Mouse (Mus musculus) left cerebral cortex, postnatal 25 days (tissue): Measurements from ENCODE around the gene Bahcc1. TPM values are rescaled to one million over a fixed set of nuclear protein-coding genes. Genes with fewer than 3 reads are reported as not detected.

Experiments
- DNase-seq, 2 experiments: peaks; one replicate each; pipeline ENCODE4 v3.0.0; 2022; ENCODE audit warnings: low spot score in 2 of 2, mixed read lengths in 1 of 2
- intact Hi-C: fragments of 180-260 bp; cut with DNase I; formaldehyde crosslinking; loops from one replicate; pipeline ENCODE4 v1.15.1; 2025
- total RNA-seq, 2 experiments: library from RNA; stranded (reverse); gene quantifications; 2 replicates each; pipeline ENCODE4 v1.2.3; 2021

Bahcc1 gene
- total RNA-seq, 2 experiments from 2014 or later, result 16.3 to 21.9 TPM

DNA sequence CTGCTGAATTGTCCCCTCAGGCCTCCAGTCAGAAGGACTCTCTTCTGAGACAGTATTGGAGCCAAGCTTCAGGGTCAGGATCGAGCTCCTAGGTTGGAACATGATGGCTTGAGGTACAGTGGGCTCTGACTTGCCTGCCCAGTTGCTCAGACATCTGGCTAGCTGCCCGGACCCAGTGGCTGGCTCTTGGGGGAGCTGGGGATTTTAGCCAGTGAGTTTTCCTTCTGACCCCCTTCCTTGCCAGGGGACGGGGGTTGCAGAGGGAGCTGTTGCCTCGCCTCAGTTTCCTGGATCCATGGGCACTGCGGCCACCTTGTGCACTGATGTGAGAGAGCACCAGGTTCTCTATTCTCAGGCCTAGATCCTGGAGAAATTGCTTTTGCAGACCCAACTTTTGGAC, 23.4 kb downstream of the Bahcc1 start:
- no peak for DNase-seq
- intact Hi-C loops, result no loop called here

DNA sequence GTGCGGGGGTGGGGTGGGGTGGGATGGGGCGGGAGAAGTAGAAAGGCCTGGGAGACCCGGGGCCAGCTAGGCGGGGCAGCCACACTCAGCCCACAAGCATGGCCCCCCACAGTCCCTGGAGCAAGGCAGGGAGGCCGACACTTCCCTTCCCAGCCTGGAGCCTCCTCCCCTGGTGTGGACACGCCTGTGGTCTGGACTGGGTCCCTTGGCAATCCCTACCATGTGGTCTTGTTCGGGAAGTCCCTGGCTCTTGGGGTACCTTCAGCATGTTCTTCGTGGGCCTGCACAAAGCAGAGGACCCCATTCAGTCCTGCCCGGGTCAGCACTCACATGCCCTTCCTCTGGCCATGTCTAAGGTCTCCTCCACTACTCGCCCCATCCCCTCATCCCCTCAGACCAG, 23.8 kb downstream of the Bahcc1 start:
- intact Hi-C loops, result no loop called here
- no peak for DNase-seq

DNA sequence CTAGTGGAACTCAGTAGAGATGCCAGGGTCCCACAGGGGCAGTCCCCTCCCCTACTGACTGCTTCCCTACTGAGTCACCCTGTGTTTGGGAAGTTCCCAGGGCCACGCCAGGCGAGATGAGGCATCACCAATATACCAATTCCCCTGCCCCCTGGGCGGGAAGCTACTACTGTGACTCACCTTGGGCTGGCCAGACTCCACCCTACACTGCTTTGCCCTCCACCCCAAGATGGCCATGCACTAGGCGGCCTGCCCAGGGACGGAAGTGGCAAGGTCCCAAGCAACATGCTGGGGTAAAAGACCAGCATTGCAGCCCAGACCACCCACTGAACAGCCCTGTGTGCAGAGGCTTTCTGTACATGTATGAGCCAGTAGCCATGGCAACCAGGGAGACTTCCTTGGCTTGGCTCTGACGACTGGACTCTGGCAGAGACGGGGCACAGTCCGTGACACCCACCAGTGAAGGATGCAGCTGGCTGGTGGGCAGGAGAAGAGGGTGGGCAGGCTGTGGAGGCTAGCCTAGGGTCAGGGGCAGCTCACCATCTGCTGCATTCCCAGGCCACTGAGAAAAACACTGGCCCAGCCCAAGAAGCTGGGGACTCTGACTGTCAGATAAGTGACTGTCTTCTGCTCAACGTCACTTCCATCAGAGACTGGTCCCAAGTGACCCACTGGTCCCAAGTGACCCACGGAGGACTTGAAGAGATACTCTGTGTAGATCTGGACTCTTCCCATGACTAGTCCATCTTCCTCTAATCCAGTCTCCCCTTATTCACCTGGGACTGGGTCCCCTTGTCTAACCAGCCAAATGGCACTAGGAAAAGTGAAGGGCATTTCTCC, 24.5 kb downstream of the Bahcc1 start:
- intact Hi-C loops, result no loop called here
- DNase-seq, result no peak

DNA sequence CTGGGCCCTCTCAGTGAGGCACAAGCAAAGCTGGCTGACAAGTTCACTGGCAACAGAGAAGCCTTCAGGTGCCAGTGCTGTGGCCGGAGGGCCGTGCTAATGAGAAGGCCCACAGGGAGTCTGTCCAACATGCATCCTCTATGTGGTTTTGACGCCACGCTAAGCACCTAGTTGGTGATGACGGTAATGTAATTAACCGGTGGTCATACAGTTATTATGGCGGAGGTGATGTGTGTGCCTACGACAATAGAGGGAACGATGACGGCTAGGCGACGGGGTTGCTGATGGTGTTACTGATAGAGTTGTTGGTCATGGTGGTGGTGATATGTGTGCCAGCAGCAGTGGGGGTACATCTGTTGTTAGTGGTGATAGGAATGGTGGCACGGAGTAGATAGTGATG, 25.2 kb downstream of the Bahcc1 start:
- no peak for DNase-seq
- intact Hi-C loops, result no loop called here

DNA sequence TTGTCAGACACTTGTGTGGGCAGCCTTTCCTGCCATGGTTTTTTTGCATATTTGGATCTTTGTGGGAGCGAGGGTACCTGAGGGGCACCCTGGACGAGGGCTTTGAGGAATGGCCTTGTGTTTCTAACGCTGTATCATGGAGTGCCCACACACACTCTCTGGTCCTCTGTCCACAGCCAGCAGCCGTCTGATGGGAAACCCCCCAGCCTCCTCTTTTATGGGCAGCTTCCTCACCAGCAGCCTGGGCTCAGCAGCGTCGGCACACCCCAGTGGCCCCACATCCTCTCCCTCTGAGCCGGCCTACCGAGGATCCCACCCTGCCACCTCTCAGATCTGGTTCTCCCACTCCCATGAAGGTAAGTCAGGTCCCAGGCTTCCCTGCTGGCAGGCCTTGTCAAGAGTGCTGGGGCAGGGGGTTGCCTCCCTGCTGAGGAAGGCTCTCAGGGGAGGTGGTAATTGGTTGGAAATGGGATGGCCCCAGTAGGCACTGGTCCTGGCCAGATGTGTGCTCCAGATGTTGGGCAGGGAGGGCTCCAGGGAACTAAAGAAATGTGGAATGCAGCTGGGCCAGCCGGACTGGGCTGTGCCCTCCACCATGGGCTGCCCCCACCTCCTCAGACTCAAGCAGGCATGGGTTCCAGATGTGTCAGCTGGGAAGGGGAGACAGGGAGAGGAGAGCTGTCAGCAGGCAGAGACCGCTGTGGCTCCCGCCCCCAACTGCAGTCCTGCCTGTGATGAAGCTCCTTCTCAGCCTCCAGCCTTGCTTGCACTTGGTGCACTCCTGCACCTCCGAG, 26.3 kb downstream of the Bahcc1 start:
- intact Hi-C loops, result no loop called here
- no peak for DNase-seq

DNA sequence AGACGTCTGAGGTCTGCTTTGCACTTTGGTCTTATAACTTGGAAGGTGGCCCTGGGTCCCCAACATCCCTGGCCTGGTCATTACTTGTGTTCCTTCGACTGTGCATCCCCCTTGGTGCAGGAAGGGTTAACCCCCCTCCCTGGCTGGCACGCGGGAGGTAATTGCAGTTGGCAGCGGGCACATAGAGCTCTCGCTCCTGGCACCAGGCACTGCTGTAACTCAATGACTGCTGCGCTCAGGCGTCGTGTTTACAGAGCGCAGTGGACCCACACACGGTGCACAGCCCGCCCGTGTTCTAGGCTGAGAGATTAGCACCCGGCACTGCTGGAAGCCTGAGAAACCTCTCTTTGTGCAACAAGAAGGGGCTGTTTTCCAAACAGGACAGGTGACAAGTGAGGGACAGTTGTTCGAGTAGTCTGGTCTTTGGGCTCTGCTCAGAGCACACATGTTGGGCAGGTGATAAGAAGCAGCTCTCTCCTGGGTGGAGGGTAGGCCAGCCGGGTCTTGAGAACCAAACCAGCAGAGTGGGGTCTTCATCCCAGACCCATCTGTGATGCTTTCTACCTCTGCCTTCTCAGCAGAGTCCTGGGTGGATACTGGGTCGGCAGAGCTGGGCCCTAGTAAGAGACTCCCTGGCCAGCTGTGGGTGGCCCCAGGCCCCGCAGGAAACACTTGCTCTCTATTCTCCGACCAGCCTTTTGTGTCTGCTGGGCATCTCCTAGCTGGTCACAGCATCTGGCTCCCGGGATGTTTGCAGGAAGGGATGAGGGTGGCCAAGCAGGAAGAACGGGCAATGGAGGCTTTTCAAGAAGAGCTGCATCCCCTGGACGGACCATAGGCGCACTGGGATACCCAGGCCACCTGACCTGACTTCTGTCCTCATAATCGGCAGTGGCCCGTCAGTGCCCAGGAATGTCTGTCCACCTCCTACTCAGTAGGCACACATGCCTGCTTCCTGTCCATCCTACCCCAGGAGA, 27.3 kb downstream of the Bahcc1 start:
- no peak for DNase-seq
- intact Hi-C loops, result loop anchor here (2.0 to 5.0 kb wide), 2 partner anchors 19 to 47 kb away; no protein-coding TSS in a partner anchor

DNA sequence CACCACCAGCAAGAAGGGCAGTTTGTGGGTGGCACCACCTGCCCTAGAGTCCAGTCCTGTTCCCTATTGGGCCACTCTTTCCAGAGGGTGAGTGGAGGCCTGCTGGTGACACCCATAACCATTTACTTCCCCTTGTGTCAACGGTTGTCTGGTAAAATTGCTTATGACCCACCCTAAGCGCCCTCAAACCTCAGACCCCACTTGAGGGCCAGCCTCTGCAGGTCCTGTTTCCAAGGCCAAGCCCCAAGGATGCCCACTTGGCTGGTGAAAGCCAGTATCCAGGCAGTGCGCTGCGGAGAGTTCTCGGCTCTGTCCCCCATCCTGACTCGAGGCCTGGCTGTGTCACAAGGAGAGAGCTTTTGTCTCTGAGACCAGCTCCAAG, 28.0 kb downstream of the Bahcc1 start:
- intact Hi-C loops, result loop anchor here (2.0 to 5.0 kb wide), 2 partner anchors 20 to 47 kb away; no protein-coding TSS in a partner anchor
- DNase-seq, result no peak

DNA sequence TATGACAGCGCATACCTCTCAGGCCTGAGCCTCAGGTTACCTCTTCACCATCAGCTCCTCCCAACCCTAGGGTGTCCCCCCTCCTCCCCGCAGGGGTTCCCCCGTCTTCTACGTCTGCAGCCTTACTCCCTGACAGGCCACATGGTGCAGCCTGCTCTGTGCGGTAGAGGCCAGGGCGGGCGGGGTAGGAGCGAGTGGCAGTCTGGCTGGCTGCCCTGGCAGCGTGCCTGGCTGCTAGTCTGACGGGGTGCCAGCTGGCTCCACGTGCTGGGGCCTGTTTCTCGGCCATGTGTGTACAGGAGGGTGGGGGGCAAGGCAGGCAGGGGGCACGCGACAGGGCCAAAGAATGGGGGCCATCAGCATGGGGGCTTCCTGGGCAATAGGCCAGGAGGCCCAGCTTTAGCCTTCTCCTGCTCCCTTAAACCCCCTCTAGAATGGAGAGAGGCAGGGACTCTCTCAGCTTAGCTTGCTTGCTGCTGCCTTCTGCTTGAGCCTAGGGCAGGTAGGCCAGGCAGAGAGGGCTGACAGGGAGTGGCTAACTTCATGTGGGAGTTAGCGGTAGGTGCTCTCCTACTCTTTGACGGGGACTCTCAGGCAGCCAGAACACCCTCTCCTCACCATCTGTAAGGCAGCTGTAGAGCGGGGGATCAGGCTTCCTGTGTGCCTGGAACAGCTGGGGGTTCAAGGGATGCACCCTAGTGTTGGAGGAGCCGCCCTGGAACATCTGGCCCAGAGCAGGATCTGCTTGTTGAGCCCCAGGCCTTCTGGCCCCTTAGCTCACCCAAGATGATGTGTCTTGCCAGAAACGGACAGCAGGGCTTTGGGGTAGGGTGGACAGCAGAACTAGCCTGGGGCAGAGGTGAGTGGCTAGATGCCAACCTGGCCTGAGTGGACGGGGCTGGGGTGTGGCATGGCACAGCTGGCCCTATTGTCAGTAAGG, 28.9 kb downstream of the Bahcc1 start:
- peak; percentile 92 to 93 for DNase-seq
- intact Hi-C loops, result loop anchor here (2.0 to 5.0 kb wide), 2 partner anchors 21 to 46 kb away; no protein-coding TSS in a partner anchor

DNA sequence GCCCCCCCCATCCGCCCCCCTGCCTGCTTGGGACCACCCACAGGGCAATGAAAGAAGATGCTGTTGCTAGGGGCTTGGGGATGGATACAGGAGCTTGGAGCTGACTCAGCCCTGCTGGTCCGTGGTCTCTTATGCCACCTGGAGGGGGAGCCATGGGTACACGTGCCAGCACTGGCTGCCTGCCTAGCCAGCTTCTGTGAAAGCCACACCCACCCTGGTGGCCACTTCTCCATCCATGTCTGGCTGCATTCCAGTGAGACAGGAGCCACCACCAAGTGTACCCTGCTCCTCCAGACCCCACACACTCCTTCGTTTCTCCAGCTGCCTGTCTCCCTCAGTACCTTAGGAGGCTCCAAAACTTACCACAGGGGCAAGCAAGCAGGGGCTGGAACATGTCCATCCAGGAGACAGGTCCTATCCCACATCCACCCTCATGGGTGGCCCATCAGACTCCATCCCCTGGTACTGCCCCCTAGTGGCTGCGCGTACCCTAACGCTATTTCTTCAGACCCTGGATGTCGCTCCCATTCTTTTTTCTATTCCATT, 29.7 kb downstream of the Bahcc1 start:
- peak; percentile 71 to 72 for DNase-seq
- intact Hi-C loops, result loop anchor here (5.0 kb wide), 1 partner anchor 45 kb away; no protein-coding TSS in a partner anchor

DNA sequence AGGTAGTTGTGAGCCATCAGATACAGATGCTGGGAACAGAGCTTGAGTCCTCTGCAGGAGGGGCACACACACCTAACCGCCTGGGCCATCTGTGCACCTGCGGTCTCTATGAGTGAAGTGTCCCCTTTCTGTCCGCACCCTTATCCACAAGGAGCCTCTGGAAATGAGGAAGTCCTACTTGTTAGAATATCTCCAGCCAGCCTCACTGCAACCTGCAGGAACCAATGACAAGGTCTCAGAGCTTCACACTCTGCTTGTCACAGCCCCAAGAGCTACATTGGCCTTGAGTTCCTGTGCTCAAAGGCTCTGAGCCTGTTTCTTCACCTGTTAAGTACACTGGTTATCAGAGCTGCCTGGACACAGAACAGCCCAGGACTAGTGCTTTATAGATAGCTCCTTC, 30.4 kb downstream of the Bahcc1 start:
- intact Hi-C loops, result loop anchor here (5.0 kb wide), 1 partner anchor 44 kb away; no protein-coding TSS in a partner anchor
- no peak for DNase-seq

DNA sequence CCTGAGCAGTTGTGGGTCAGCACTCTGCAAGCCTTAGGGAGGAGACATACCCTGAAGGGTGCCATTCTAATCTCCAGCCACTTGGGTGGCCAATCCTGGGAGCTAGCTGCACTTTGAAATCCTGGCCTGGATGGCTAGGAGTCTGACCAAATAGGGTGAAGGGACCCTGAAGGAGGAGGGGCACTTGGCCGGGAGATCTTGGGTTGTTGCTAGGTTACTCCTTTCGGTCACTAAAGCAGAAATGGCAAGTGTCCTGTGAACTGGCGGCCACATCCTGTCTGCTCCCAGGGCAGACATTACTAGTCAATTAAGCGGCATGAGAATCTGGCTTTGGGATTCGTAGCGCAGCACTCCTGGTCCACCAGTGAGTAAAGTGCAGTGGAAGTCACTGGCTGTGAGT, 31.3 kb downstream of the Bahcc1 start:
- peak in 1 of 2 experiments; percentile 29 for DNase-seq
- intact Hi-C loops, result loop anchor here (5.0 kb wide), 1 partner anchor 43 kb away; no protein-coding TSS in a partner anchor

DNA sequence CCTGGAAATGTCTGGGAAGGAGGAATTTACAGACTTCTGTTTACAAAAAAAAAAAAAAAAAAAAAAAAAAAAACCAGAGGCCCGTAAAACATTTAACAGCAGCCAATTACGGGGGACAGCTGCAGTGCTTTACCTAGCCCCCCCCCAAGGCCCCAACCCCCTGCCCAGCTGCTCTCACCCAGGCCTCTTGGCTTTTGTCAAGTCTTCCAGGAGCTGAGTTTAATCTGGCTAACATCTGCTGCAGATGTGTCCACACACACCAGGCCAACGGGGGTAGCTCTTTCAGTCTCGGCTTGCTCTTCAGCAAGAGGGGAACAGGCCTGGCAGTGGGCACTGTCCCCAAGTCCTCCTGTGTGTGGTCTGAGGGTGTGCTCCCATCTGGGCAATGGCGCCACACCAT, 32.7 kb downstream of the Bahcc1 start:
- intact Hi-C loops, result no loop called here
- no peak for DNase-seq

DNA sequence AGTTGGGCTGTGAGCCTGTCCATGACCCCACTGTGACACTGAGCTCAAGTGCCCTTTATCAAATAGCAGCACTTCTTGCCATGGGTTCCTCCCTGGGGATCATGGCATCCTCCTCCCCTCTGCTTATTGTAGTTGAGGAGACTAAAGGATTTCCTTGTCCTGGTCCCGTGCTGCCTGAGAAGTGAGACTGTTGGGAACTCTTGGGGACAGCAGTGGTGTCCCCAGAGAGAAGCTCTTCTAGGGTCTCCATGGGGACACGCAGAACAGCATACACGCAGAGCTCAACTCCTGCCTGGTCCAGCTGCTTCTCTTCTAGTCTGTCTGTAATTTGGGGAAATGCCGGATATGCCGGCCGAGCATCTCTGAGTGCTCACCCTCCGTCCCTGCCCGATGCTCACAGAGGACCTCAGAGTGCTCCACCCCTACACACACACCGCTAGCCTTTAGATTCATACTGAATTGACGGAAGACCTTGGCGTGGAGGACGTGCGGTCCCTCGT, 33.6 kb downstream of the Bahcc1 start:
- DNase-seq, result no peak
- intact Hi-C loops, result no loop called here

DNA sequence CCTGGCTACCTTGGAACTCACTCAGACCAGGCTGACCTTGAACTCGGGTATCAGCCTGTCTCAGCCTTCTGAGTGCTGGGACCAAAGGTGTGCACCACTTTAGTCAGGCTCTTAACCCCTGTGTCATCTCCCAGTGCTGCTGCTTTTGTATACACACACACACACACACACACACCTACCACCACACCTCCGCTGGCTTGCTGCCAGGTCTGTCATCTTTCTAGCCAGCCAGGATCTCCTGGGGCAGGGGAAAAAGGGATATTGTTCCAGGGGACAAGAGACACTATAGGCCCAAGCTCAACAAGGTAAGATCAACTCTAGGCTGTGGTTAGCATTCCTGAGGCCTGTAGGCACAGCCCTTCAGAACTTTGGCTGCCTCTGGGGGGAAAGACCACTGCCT, 34.5 kb downstream of the Bahcc1 start:
- DNase-seq, result no peak
- intact Hi-C loops, result no loop called here

DNA sequence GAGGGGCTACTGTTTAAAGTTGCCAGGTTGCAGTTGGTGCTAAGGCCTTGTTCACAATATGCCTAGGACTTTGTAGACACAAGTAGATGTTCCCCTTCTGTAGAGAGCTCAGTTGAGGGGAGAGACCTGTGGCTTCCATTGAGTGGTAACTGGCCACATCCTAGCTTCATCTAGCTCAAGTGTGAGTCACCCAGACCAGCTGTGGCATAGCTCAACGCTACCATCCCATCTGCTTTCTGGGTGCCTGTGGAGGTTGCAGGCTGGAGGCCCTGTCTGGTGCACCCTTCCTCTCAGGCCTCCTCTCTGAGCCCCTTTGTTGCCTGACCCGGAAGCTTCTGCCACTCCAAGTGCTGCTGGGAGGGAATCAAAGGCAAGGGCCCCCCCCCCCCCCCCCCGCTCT, 34.9 kb downstream of the Bahcc1 start:
- DNase-seq, result peak in 1 of 2 experiments; percentile 59
- intact Hi-C loops, result no loop called here

DNA sequence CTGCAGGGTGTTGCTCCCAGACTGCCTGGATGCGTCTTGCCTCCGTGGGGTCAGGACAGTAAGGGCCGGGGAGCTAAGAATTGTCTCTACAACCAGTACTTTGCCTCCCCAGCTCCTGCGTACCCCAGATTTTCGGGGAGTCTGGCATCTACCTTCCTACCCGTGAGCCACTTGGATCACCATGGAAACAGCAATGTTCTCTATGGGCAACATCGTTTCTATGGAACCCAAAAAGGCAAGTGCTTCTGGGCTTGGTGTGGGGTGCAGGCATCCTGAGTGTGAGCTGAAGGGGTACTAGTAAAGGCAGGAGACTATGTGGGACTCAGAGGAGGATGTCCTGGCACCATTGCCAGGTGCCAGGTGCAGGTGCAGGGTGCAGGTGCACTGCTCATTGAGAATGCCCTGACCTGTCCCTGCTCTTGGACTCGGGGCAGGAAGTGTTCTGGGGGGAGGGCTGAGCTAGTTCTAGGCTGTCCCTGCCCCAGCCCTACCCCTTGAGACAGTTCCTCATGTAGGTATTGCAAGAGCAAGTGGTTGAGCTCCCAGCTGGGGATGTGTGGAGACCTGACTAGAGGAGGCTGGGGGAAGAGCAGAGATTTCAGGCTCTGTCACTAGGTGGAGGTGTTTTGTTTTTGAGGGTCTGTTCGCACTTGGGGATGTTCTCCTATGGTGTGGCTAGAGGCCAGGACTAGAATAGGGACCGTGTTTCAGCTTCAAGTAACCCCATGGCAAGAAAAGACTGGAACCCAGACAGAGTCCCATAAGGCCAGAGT, 35.6 kb downstream of the Bahcc1 start:
- intact Hi-C loops, result no loop called here
- peak; percentile 62 to 72 for DNase-seq

DNA sequence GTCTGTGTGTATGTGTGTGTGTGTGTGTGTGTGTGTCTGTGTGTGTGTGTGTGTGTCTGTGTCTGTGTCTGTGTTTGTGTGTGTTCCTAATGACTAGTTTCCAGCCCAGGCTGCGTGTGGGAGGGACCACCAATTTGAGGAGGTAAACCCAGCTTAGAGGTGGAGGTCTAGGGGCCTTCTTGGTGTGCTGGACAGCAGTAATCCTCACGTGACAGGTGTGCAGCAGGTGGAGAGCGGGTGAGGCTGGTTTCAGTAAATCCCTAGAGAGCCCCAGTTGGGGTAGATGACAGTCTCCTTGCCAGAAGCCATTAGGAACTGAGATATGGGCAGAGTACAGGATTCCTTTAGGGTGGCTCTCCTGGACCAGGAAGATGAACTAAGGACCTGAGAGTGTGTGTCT, 36.3 kb downstream of the Bahcc1 start:
- intact Hi-C loops, result no loop called here
- DNase-seq, result no peak
